Mouse (Mus musculus) kidney, postnatal 14 days (tissue): Measurements from ENCODE around the gene B830017H08Rik.

Experiments used
- DNase-seq: peaks from one replicate; pipeline ENCODE4 v3.0.0; 2022; ENCODE audit warnings: mixed read lengths

B830017H08Rik gene

GRCm38 (mm10) chr16:17853263-17853662 lies 20.3 kb downstream of the B830017H08Rik start:
- no peak for DNase-seq

GRCm38 (mm10) chr16:17857157-17857556 lies 24.2 kb downstream of the B830017H08Rik start:
- DNase-seq: no peak

GRCm38 (mm10) chr16:17858592-17858991 lies 25.7 kb downstream of the B830017H08Rik start:
- peak; percentile 38 for DNase-seq

GRCm38 (mm10) chr16:17865293-17865692 lies 32.4 kb downstream of the B830017H08Rik start:
- DNase-seq: no peak

GRCm38 (mm10) chr16:17865770-17866169 lies 32.8 kb downstream of the B830017H08Rik start:
- DNase-seq: peak; percentile 43

- DNase-seq: no peak
Observed at GRCm38 (mm10) chr16:17871248-17871647, 38.3 kb downstream of the B830017H08Rik start.

GRCm38 (mm10) chr16:17872995-17873394 lies 40.1 kb downstream of the B830017H08Rik start:
- DNase-seq: no peak

- DNase-seq: no peak
Observed at GRCm38 (mm10) chr16:17875174-17875573, 42.3 kb downstream of the B830017H08Rik start.

GRCm38 (mm10) chr16:17876096-17876495 lies 43.2 kb downstream of the B830017H08Rik start:
- DNase-seq: no peak

GRCm38 (mm10) chr16:17879571-17879970 lies 46.6 kb downstream of the B830017H08Rik start:
- no peak for DNase-seq

GRCm38 (mm10) chr16:17882196-17882595 lies 49.3 kb downstream of the B830017H08Rik start:
- DNase-seq: no peak

- DNase-seq: no peak
Observed at GRCm38 (mm10) chr16:17884116-17884515, 51.2 kb downstream of the B830017H08Rik start.
